16 mouse cellular contexts compared by ENCODE assay signal in the genomic region with DNA sequence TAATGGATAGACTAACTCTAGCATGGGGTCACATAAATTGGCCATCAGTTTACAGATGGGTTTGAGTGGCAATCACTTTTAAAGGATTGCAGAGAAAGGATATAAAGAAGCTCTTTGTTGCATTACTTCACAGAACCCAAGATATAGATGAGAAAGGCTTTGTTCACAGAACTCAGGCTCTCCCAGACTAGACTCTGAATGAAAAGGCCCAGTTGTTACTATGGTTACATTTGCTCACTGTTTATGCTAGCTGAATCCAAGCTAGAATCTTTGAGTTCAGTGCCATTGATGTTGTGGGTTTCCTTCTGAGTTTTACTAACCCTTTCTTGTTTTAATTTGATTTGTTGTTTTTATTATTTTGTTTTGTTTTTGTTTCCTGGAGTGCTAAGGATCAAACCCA. TPM values are rescaled to one million over a fixed set of nuclear protein-coding genes. Genes with fewer than 3 reads are reported as not detected.
DNase-seq lines count a peak whose midpoint lies in the region; ATAC-seq lines count a peak whose summit lies in the region.
"Had no signal": no experiment of that assay in that cellular context is flagged by ENCODE, and none has a peak within 500 bp of the region (broad histone marks: within the 10 kb centered on the region; RNA-seq: fewer than 3 reads in every experiment).

No protein-coding gene starts in this region.

- no peak overlapping the region for H3K4me3 ChIP-seq in midbrain, embryonic 11.5 days (ENCODE audit: low read depth, low read length)
- no peak overlapping the region for H3K4me3 ChIP-seq in midbrain, embryonic 10.5 days
- H3K4me3 ChIP-seq in hindbrain, embryonic 14.5 days (replicated peaks; ENCODE audit: low read length), result no peak overlapping the region
- no peak overlapping the region for H3K4me3 ChIP-seq in midbrain, embryonic 15.5 days
- H3K4me3 ChIP-seq: embryonic facial prominence, embryonic 15.5 days; limb, embryonic 12.5 days; liver, embryonic 13.5 days; lung, embryonic 15.5 days had no signal

- H3K9ac ChIP-seq in midbrain, embryonic 11.5 days (ENCODE audit: low read length), result no peak overlapping the region
- H3K9ac ChIP-seq in hindbrain, embryonic 14.5 days, result no peak overlapping the region
- no peak overlapping the region for H3K9ac ChIP-seq in midbrain, embryonic 15.5 days
- H3K9ac ChIP-seq: embryonic facial prominence, embryonic 15.5 days; limb, embryonic 12.5 days; liver, embryonic 13.5 days; lung, embryonic 15.5 days had no signal

- peaks cover 13% of the 10 kb centered on the region for H3K36me3 ChIP-seq in midbrain, embryonic 11.5 days (ENCODE audit: control insufficient read depth, insufficient read depth, low read length)
- peaks cover 92% of the 10 kb centered on the region for H3K36me3 ChIP-seq in midbrain, embryonic 10.5 days
- H3K36me3 ChIP-seq in hindbrain, embryonic 14.5 days (replicated peaks; ENCODE audit: control insufficient read depth, insufficient read depth), result peaks cover 85% of the 10 kb centered on the region
- peaks cover 40% of the 10 kb centered on the region for H3K36me3 ChIP-seq in midbrain, embryonic 15.5 days (replicated peaks)

- no peaks in the 10 kb centered on the region for H3K9me3 ChIP-seq in midbrain, embryonic 11.5 days (ENCODE audit: control insufficient read depth, low read length)
- H3K9me3 ChIP-seq in midbrain, embryonic 10.5 days (replicated peaks), result no peaks in the 10 kb centered on the region
- no peaks in the 10 kb centered on the region for H3K9me3 ChIP-seq in hindbrain, embryonic 14.5 days (ENCODE audit: control insufficient read depth, low read length)
- no peaks in the 10 kb centered on the region for H3K9me3 ChIP-seq in midbrain, embryonic 15.5 days
- H3K9me3 ChIP-seq: embryonic facial prominence, embryonic 15.5 days; limb, embryonic 12.5 days; liver, embryonic 13.5 days; lung, embryonic 15.5 days had no signal

- no peak for DNase-seq in midbrain, embryonic 11.5 days (ENCODE audit: low spot score, missing footprints)
- DNase-seq in midbrain, embryonic 10.5 days (ENCODE audit: low spot score), result no peak
- DNase-seq in hindbrain, embryonic 14.5 days (ENCODE audit: low spot score), result no peak
- DNase-seq in ovary, postnatal 10 days (ENCODE audit: low spot score), result no peak
- DNase-seq in adrenal gland, postnatal 25 days, result no peak
- DNase-seq: adrenal gland, postnatal 36 days; cerebellum, adult 9-10 months; gastrocnemius, postnatal 25 days; liver, embryonic 13.5 days; spleen, adult 18-20 months; thymus, adult 18-20 months had no signal

- ATAC-seq in midbrain, embryonic 11.5 days (ENCODE audit: low FRiP score), result 0 out of 2 replicates have a peak, but pooled peaks have one; percentile 61
- no peak; the same call in 1 of the 2 replicates for ATAC-seq in hindbrain, embryonic 14.5 days (ENCODE audit: low FRiP score)
- peak; percentile 54; the same call in 1 of the 2 replicates for ATAC-seq in midbrain, embryonic 15.5 days (replicated peaks)
- no peak for ATAC-seq in inflammation-experienced regulatory T-cells, adult 6 months

- H3K27me3 ChIP-seq in midbrain, embryonic 11.5 days (ENCODE audit: control insufficient read depth, insufficient read depth, low read length), result no peaks in the 10 kb centered on the region
- H3K27me3 ChIP-seq in midbrain, embryonic 10.5 days (ENCODE audit: low read depth, poor library complexity, severe bottlenecking), result no peaks in the 10 kb centered on the region
- H3K27me3 ChIP-seq in hindbrain, embryonic 14.5 days (ENCODE audit: control insufficient read depth, insufficient read depth, low read length), result no peaks in the 10 kb centered on the region
- no peaks in the 10 kb centered on the region for H3K27me3 ChIP-seq in midbrain, embryonic 15.5 days (replicated peaks)
- H3K27me3 ChIP-seq: embryonic facial prominence, embryonic 15.5 days; limb, embryonic 12.5 days; liver, embryonic 13.5 days; lung, embryonic 15.5 days had no signal

- no peaks in the 10 kb centered on the region for H3K4me1 ChIP-seq in midbrain, embryonic 11.5 days (ENCODE audit: control insufficient read depth, insufficient read depth, low read length)
- no peaks in the 10 kb centered on the region for H3K4me1 ChIP-seq in midbrain, embryonic 10.5 days
- no peaks in the 10 kb centered on the region for H3K4me1 ChIP-seq in hindbrain, embryonic 14.5 days (replicated peaks; ENCODE audit: control insufficient read depth, insufficient read depth, low read length)
- no peaks in the 10 kb centered on the region for H3K4me1 ChIP-seq in midbrain, embryonic 15.5 days
- H3K4me1 ChIP-seq: embryonic facial prominence, embryonic 15.5 days; limb, embryonic 12.5 days; lung, embryonic 15.5 days had no signal

- H3K27ac ChIP-seq in midbrain, embryonic 11.5 days (ENCODE audit: low read depth, low read length), result no peak overlapping the region
- no peak overlapping the region for H3K27ac ChIP-seq in midbrain, embryonic 10.5 days (replicated peaks)
- H3K27ac ChIP-seq in hindbrain, embryonic 14.5 days, result peak overlapping the region; percentile 58; the same call in 1 of the 2 replicates
- H3K27ac ChIP-seq in midbrain, embryonic 15.5 days, result 0 out of 2 replicates have a peak overlapping the region, but pooled peaks have one; percentile 20
- H3K27ac ChIP-seq: embryonic facial prominence, embryonic 15.5 days; limb, embryonic 12.5 days; liver, embryonic 13.5 days; lung, embryonic 15.5 days had no signal

- H3K4me2 ChIP-seq in midbrain, embryonic 11.5 days, result no peak overlapping the region
- H3K4me2 ChIP-seq in hindbrain, embryonic 14.5 days (replicated peaks), result no peak overlapping the region
- H3K4me2 ChIP-seq in midbrain, embryonic 15.5 days, result no peak overlapping the region
- H3K4me2 ChIP-seq: embryonic facial prominence, embryonic 15.5 days; limb, embryonic 12.5 days; liver, embryonic 13.5 days; lung, embryonic 15.5 days had no signal

RNA-seq across cellular contexts. Expression of gene Mtch2, which starts 17.2 kb away (rescaled TPM):
- 257 and 260 TPM in 2 replicates for polyA plus RNA-seq in midbrain, embryonic 11.5 days (2014; fragmentation: Nextera tagmentation; extraction: Ambion mirVana)
- polyA plus RNA-seq in midbrain, embryonic 10.5 days (2016; fragmentation: Nextera tagmentation; extraction: Ambion mirVana), result 251 and 254 TPM in 2 replicates
- 270 and 276 TPM in 2 replicates for polyA plus RNA-seq in hindbrain, embryonic 14.5 days (2014; fragmentation: Nextera tagmentation; extraction: Ambion mirVana)
- polyA plus RNA-seq in midbrain, embryonic 15.5 days (2015; fragmentation: Nextera tagmentation; extraction: Ambion mirVana), result 242 and 250 TPM in 2 replicates
- 100 to 1,000 TPM; 115 to 143 (median 119) TPM for polyA plus RNA-seq in inflammation-experienced regulatory T-cells, adult 6 months (2017; shearing (Covaris generic))
- 248 and 259 TPM in 2 replicates for total RNA-seq in adrenal gland, postnatal 25 days (2021)

RNA-seq across cellular contexts. Expression of gene C1qtnf4, which starts 21.5 kb away (rescaled TPM):
- polyA plus RNA-seq in midbrain, embryonic 11.5 days (2014; fragmentation: Nextera tagmentation; extraction: Ambion mirVana), result 12.3 and 13.1 TPM in 2 replicates
- polyA plus RNA-seq in midbrain, embryonic 10.5 days (2016; fragmentation: Nextera tagmentation; extraction: Ambion mirVana), result 2.3 and 3.8 TPM in 2 replicates
- polyA plus RNA-seq in hindbrain, embryonic 14.5 days (2014; fragmentation: Nextera tagmentation; extraction: Ambion mirVana), result 182 and 189 TPM in 2 replicates
- 137 and 138 TPM in 2 replicates for polyA plus RNA-seq in midbrain, embryonic 15.5 days (2015; fragmentation: Nextera tagmentation; extraction: Ambion mirVana)
- 1 to 10 TPM in 2 of 3 experiments, under 1 TPM in 1; 0.65 to 1.7 (median 1.2) TPM for polyA plus RNA-seq in inflammation-experienced regulatory T-cells, adult 6 months (2017; shearing (Covaris generic))
- total RNA-seq in adrenal gland, postnatal 25 days (2021), result 1.00 and 1.9 TPM in 2 replicates

RNA-seq across cellular contexts. Expression of gene Kbtbd4, which starts 40.4 kb away (rescaled TPM):
- 45.3 and 48.8 TPM in 2 replicates for polyA plus RNA-seq in midbrain, embryonic 11.5 days (2014; fragmentation: Nextera tagmentation; extraction: Ambion mirVana)
- polyA plus RNA-seq in midbrain, embryonic 10.5 days (2016; fragmentation: Nextera tagmentation; extraction: Ambion mirVana), result 57.8 and 58.6 TPM in 2 replicates
- 44.2 and 45.5 TPM in 2 replicates for polyA plus RNA-seq in hindbrain, embryonic 14.5 days (2014; fragmentation: Nextera tagmentation; extraction: Ambion mirVana)
- 70.4 and 71.1 TPM in 2 replicates for polyA plus RNA-seq in midbrain, embryonic 15.5 days (2015; fragmentation: Nextera tagmentation; extraction: Ambion mirVana)
- polyA plus RNA-seq in inflammation-experienced regulatory T-cells, adult 6 months (2017; shearing (Covaris generic)), result 10 to 100 TPM; 44.8 to 51.0 (median 45.0) TPM
- total RNA-seq in adrenal gland, postnatal 25 days (2021), result 30.9 and 36.0 TPM in 2 replicates

RNA-seq across cellular contexts. Expression of gene Ndufs3, which starts 40.4 kb away (rescaled TPM):
- polyA plus RNA-seq in midbrain, embryonic 11.5 days (2014; fragmentation: Nextera tagmentation; extraction: Ambion mirVana), result 200 and 204 TPM in 2 replicates
- polyA plus RNA-seq in midbrain, embryonic 10.5 days (2016; fragmentation: Nextera tagmentation; extraction: Ambion mirVana), result 194 and 199 TPM in 2 replicates
- polyA plus RNA-seq in hindbrain, embryonic 14.5 days (2014; fragmentation: Nextera tagmentation; extraction: Ambion mirVana), result 216 and 227 TPM in 2 replicates
- polyA plus RNA-seq in midbrain, embryonic 15.5 days (2015; fragmentation: Nextera tagmentation; extraction: Ambion mirVana), result 202 and 212 TPM in 2 replicates
- polyA plus RNA-seq in inflammation-experienced regulatory T-cells, adult 6 months (2017; shearing (Covaris generic)), result 100 to 1,000 TPM; 108 to 135 (median 118) TPM
- 313 and 358 TPM in 2 replicates for total RNA-seq in adrenal gland, postnatal 25 days (2021)

Comparison
In these comparisons a context has a peak if more than half of its experiments do, and no peak if none do; other contexts are left out.
1. H3K27ac ChIP-seq: peak in hindbrain, embryonic 14.5 days (single experiment) and midbrain, embryonic 15.5 days (single experiment); none in midbrain, embryonic 11.5 days (single experiment) and midbrain, embryonic 10.5 days (single experiment).
2. ATAC-seq: peak in midbrain, embryonic 11.5 days (single experiment) and midbrain, embryonic 15.5 days (single experiment); none in hindbrain, embryonic 14.5 days (single experiment) and inflammation-experienced regulatory T-cells, adult 6 months (single experiment).